Mouse (Mus musculus): ENCODE results near the gene Kif21b. TPM values are rescaled to one million over a fixed set of nuclear protein-coding genes. Genes with fewer than 3 reads are reported as not detected.

Gene Kif21b
- polyA plus RNA-seq, 2 experiments: 1.2 to 1.8 TPM

DNA sequence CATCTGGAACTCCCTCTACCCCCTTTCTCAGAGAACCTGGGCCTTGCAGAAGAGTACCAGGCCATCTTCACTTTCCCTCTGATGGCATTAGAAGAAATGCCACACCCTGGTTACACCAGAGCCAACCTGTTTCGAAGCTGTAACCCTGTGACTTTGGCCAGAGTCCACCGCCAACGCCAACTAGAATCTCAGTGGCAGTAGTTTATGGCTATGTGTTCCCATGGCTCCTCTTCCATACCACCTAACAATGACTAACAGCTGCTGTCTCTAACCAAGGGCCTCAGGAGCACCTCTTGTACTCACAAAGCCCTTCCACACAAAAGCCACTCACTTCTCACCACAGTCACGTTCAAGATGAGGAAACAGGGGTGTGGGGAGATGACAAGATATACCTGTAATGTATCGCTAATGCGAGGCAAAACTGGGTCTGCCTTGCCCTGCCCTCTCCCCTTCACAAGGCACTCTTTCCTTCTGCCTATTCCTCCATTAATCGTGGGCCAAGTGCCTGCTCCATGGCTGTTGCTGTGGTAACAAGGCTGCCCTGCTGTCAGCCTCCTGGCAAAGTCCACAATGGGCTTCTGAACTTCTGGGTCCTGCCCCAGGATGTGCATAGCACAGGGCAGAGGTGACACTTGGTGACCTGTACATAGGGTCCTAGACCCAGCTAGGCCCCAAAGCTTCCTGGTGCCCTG, 11.5 kb upstream of the Kif21b start:
- Histone ChIP-seq H3K27me3 (ENCODE audit: control insufficient read depth, insufficient read depth, low read length) (no peaks in the 10 kb centered on the region), H3K9ac (replicated peaks) (no peak overlapping the region), H3K4me1 (replicated peaks; ENCODE audit: control insufficient read depth in 2 of 2, insufficient read depth in 2 of 2, low read length in 1 of 2) (peaks cover 0 to 9% of the 10 kb centered on the region in 2 experiments; a peak in 3 of 4 replicates), H3K4me3 (ENCODE audit: insufficient read depth in 1 of 2, low read depth in 2 of 2, low read length in 2 of 2) (no peak overlapping the region), H3K36me3 (replicated peaks; ENCODE audit: control insufficient read depth, insufficient read depth, low read depth) (no peaks in the 10 kb centered on the region), H3K27ac (no peak overlapping the region), H3K9me3 (ENCODE audit: control insufficient read depth, low read length) (no peaks in the 10 kb centered on the region), H3K4me2 (ENCODE audit: low read depth) (no peak overlapping the region)
- TF ChIP-seq EP300 (IDR thresholded peaks at IDR 0.05; ENCODE audit: low read depth) (no peak), CTCF (IDR thresholded peaks at IDR 0.05; ENCODE audit: low read depth) (no peak)
- DNase-seq (ENCODE audit: low read depth in 3 of 3, low spot score in 3 of 3): no peak
- ATAC-seq (ENCODE audit: insufficient read depth): no peak
- WGBS (ENCODE audit: insufficient replicate concordance): 66% methylated on average over 7 of the region's 7 CpGs

DNA sequence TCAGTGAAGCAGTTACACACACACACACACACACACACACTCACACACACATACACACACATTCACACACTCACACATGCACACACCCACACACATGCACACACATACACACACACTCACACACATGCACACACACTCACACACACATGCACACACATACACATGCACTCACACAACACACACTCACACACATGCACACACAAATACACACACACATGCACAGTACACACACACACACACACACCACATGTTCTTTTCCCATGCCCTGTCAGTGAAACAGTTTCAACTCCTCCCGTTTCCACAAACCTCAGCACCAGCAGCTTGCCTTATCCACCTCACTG, 11.0 kb upstream of the Kif21b start:
- Histone ChIP-seq H3K4me3 (ENCODE audit: insufficient read depth in 1 of 2, low read depth in 2 of 2, low read length in 2 of 2) (no peak overlapping the region), H3K36me3 (replicated peaks; ENCODE audit: control insufficient read depth, insufficient read depth, low read depth) (no peaks in the 10 kb centered on the region), H3K27ac (no peak overlapping the region), H3K27me3 (ENCODE audit: control insufficient read depth, insufficient read depth, low read length) (no peaks in the 10 kb centered on the region), H3K4me2 (ENCODE audit: low read depth) (no peak overlapping the region), H3K9me3 (ENCODE audit: control insufficient read depth, low read length) (no peaks in the 10 kb centered on the region), H3K4me1 (replicated peaks; ENCODE audit: control insufficient read depth in 2 of 2, insufficient read depth in 2 of 2, low read length in 1 of 2) (peaks cover 0 to 9% of the 10 kb centered on the region in 2 experiments; a peak in 3 of 4 replicates), H3K9ac (replicated peaks) (no peak overlapping the region)
- no peak; the same call in 1 of the 2 replicates for ATAC-seq (ENCODE audit: insufficient read depth)
- no peak for DNase-seq (ENCODE audit: low read depth in 3 of 3, low spot score in 3 of 3)
- WGBS (ENCODE audit: insufficient replicate concordance): 3% methylated on average over 1 of the region's 1 CpGs
- TF ChIP-seq EP300 (IDR thresholded peaks at IDR 0.05; ENCODE audit: low read depth): no peak
- no peak for TF ChIP-seq CTCF (IDR thresholded peaks at IDR 0.05; ENCODE audit: low read depth)

DNA sequence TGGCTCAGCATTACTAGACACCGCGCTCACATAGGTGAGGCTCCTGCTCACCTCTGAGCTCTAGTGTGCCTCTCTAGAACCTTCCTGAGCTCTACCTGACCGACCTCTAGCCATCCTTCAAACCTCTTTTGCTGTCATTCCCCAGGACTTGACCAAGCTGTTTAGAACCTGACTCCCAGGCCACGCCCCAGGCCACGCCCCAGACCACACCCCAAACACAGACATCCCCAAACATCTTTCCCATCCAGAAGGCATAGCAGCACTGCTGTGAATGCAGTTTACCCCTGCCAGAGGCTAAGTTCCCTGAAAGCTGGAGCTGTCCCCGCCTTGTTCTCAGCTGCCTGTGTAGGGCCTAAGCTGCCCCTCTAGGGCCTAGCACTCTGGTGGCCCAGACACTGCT, 10.4 kb upstream of the Kif21b start:
- Histone ChIP-seq H3K27ac (no peak overlapping the region), H3K9me3 (ENCODE audit: control insufficient read depth, low read length) (no peaks in the 10 kb centered on the region), H3K4me3 (ENCODE audit: insufficient read depth in 1 of 2, low read depth in 2 of 2, low read length in 2 of 2) (no peak overlapping the region), H3K4me2 (ENCODE audit: low read depth) (no peak overlapping the region), H3K4me1 (replicated peaks; ENCODE audit: control insufficient read depth in 2 of 2, insufficient read depth in 2 of 2, low read length in 1 of 2) (peaks cover 0 to 9% of the 10 kb centered on the region in 2 experiments; a peak in 3 of 4 replicates), H3K36me3 (replicated peaks; ENCODE audit: control insufficient read depth, insufficient read depth, low read depth) (no peaks in the 10 kb centered on the region), H3K9ac (replicated peaks) (no peak overlapping the region), H3K27me3 (ENCODE audit: control insufficient read depth, insufficient read depth, low read length) (no peaks in the 10 kb centered on the region)
- TF ChIP-seq CTCF (IDR thresholded peaks at IDR 0.05; ENCODE audit: low read depth): no peak
- no peak for TF ChIP-seq EP300 (IDR thresholded peaks at IDR 0.05; ENCODE audit: low read depth)
- no peak for DNase-seq (ENCODE audit: low read depth in 3 of 3, low spot score in 3 of 3)
- peak; percentile 38; the same call in 1 of the 2 replicates for ATAC-seq (ENCODE audit: insufficient read depth)
- WGBS (ENCODE audit: insufficient replicate concordance): 36% methylated on average over 6 of the region's 6 CpGs

DNA sequence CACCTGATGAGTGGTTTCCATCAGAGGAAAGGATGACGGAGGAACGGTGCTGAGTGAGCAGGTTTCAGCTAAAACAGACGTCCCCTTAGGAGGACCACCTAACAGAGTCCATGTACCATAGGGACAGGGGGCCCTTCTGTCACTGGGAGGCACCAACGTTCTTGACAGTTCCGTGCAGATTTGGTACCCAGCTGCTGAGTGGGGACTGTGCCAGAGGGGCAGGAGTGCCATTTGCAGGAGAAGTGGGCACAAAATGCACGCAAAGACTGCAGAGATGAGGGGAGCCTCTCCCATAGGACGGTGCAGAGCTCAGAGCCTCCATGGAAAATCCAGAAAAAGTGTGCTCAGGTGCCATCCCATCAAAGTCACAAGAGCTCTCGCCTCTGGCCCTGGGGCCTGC, 9.2 kb upstream of the Kif21b start:
- Histone ChIP-seq H3K27ac (no peak overlapping the region), H3K9me3 (ENCODE audit: control insufficient read depth, low read length) (no peaks in the 10 kb centered on the region), H3K4me2 (ENCODE audit: low read depth) (no peak overlapping the region), H3K9ac (replicated peaks) (no peak overlapping the region), H3K4me1 (replicated peaks; ENCODE audit: control insufficient read depth in 2 of 2, insufficient read depth in 2 of 2, low read length in 1 of 2) (peaks cover 0 to 12% of the 10 kb centered on the region in 2 experiments; a peak in 3 of 4 replicates), H3K4me3 (ENCODE audit: insufficient read depth in 1 of 2, low read depth in 2 of 2, low read length in 2 of 2) (no peak overlapping the region), H3K36me3 (replicated peaks; ENCODE audit: control insufficient read depth, insufficient read depth, low read depth) (no peaks in the 10 kb centered on the region), H3K27me3 (ENCODE audit: control insufficient read depth, insufficient read depth, low read length) (no peaks in the 10 kb centered on the region)
- no peak for ATAC-seq (ENCODE audit: insufficient read depth)
- no peak for DNase-seq (ENCODE audit: low read depth in 3 of 3, low spot score in 3 of 3)
- no peak for TF ChIP-seq EP300 (IDR thresholded peaks at IDR 0.05; ENCODE audit: low read depth)
- TF ChIP-seq CTCF (IDR thresholded peaks at IDR 0.05; ENCODE audit: low read depth): no peak
- WGBS (ENCODE audit: insufficient replicate concordance): 75% methylated on average over 8 of the region's 8 CpGs

DNA sequence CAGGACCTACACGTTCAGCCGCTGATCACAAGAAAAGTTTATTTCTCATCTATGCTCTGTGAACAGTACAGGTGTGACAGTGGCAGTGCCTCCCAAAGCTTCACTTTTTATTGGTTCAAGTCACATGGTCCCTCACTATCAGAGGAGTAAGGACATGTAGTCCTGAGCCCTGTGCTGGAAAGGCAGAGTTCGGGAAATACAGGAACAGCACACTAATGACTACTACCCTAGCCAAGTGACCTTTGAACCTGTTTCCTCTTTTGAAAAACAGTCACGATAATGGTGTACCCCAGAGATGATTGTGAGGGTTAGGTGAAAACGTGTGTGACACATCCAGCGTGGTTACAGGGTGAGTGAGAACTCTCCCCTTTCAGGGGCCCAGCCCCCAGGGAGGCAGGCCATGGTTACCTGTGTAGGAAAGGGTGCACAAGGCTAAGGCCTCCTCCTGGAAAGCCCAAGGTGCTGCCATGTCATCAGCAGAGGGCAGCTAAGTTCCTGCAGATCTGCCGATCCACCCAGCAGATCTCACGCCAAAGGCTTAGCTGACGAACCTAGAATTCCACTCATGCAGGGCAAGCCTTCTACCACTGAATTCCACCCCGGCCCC, 4.9 kb upstream of the Kif21b start:
- Histone ChIP-seq H3K9ac (replicated peaks) (no peak overlapping the region), H3K27ac (no peak overlapping the region), H3K4me2 (ENCODE audit: low read depth) (no peak overlapping the region), H3K4me1 (replicated peaks; ENCODE audit: control insufficient read depth in 2 of 2, insufficient read depth in 2 of 2, low read length in 1 of 2) (peaks cover 0 to 17% of the 10 kb centered on the region in 2 experiments; a peak in 3 of 4 replicates), H3K9me3 (ENCODE audit: control insufficient read depth, low read length) (no peaks in the 10 kb centered on the region), H3K27me3 (ENCODE audit: control insufficient read depth, insufficient read depth, low read length) (no peaks in the 10 kb centered on the region), H3K36me3 (replicated peaks; ENCODE audit: control insufficient read depth, insufficient read depth, low read depth) (no peaks in the 10 kb centered on the region), H3K4me3 (ENCODE audit: insufficient read depth in 1 of 2, low read depth in 2 of 2, low read length in 2 of 2) (no peak overlapping the region)
- ATAC-seq (ENCODE audit: insufficient read depth) (no peak), DNase-seq (ENCODE audit: low read depth in 3 of 3, low spot score in 3 of 3) (no peak)
- 50% methylated on average over 10 of the region's 10 CpGs for WGBS (ENCODE audit: insufficient replicate concordance)
- TF ChIP-seq EP300 (IDR thresholded peaks at IDR 0.05; ENCODE audit: low read depth) (no peak), CTCF (IDR thresholded peaks at IDR 0.05; ENCODE audit: low read depth) (no peak)

All from liver, embryonic 14.5 days (tissue).